Mouse (Mus musculus) ES-Bruce4 (cell line): ENCODE data around the gene Mettl7b.

Experiments
- CTCF ChIP-seq: IDR thresholded peaks from one replicate; pipeline ENCODE4 v1.8.1; 2011; ENCODE audit warnings: low read depth, low read length
- EP300 ChIP-seq: IDR thresholded peaks from 2 replicates; pipeline ENCODE4 v1.6.1; 2011; ENCODE audit warnings: low read depth, low read length; ENCODE audit not compliant: insufficient read depth
- POLR2A ChIP-seq: IDR thresholded peaks from one replicate; pipeline ENCODE4 v1.8.1; 2011; ENCODE audit warnings: low read length; ENCODE audit not compliant: insufficient read depth

GRCm38 (mm10) chr10:128938974-128939373 is 21.8 kb downstream of the Mettl7b start:
- TF ChIP-seq CTCF (no peak), EP300 (no peak), POLR2A (no peak)
